Mouse (Mus musculus): ENCODE measurements at regions not wholly inside any gene's neighbourhood (a gene's known extent, or its start where the extent isn't known, plus 50 kb on each side); places are given as distances from the start of the nearest gene placed in this dataset.

DNA sequence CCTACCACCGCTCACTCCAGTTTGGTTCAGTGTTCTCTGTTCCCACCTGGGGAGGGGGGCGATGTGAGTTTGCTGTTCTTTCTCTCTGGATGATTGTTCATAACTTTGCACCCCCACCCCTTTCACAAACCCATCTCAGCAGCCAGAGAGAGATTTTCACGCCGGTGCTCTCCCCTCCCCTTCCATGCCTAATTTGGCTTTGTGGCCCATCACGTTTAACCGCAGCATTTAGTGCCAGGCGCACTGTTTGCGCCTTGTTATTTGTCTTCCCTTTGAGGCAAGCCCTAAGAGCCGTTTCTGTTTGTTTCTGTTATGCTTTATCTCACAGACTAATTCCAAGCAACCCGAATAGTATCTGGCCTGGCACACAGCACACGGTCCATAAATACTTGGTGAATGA is 160.6 kb downstream of the Evx1 start:
- TF ChIP-seq POLR2A (IDR thresholded peaks at IDR 0.05; ENCODE audit: control insufficient read depth, low read depth, low read length) (no peak), CTCF (IDR thresholded peaks at IDR 0.05; ENCODE audit: control insufficient read depth, insufficient read depth, insufficient replicate concordance, low read depth, low read length) (no peak)
